Mouse (Mus musculus) thymus, adult 2 months (tissue): ENCODE measurements around the gene Hist1h4f. TPM values are rescaled to one million over a fixed set of nuclear protein-coding genes. Genes with fewer than 3 reads are reported as not detected.
A peak's percentile ranks its signal among the peaks of the same experiment; 100 is the strongest.
"Not testable (repeated sequence)": the region's sequence is repeated elsewhere in the genome, so short reads cannot be mapped to it uniquely, and the experiment has no call there.

ENCODE experiments used
- DNase-seq: peaks from one replicate; pipeline ENCODE4 v3.0.0; 2021
- H3K27ac ChIP-seq: fragments of 200-500 bp; 2 replicates; pipeline ENCODE4 v1.5.1; 2012; ENCODE audit warnings: low read length, control low read depth; ENCODE audit not compliant: control insufficient read depth, insufficient read depth
- H3K27me3 ChIP-seq: fragments of 200-500 bp; 2 replicates; pipeline ENCODE4 v1.6.1; 2012; ENCODE audit warnings: mild to moderate bottlenecking, low read length, moderate library complexity, mixed read lengths; ENCODE audit not compliant: control insufficient read depth, insufficient read depth
- H3K36me3 ChIP-seq: fragments of 200-500 bp; 2 replicates; pipeline ENCODE4 v1.6.1; 2012; ENCODE audit warnings: mild to moderate bottlenecking, low read length, moderate library complexity; ENCODE audit not compliant: control insufficient read depth, insufficient read depth
- H3K4me1 ChIP-seq: fragments of 200-500 bp; replicated peaks from 2 replicates; pipeline ENCODE4 v1.6.1; 2012; ENCODE audit warnings: low read length; ENCODE audit not compliant: control insufficient read depth, insufficient read depth
- H3K4me3 ChIP-seq: fragments of 200-500 bp; 2 replicates; pipeline ENCODE4 v1.5.1; 2012; ENCODE audit warnings: mild to moderate bottlenecking, low read length, control low read depth, moderate library complexity; ENCODE audit not compliant: control insufficient read depth, insufficient read depth
- CTCF ChIP-seq: fragments of 200-500 bp; IDR thresholded peaks from 2 replicates; pipeline ENCODE4 v1.5.1; 2012; ENCODE audit warnings: mild to moderate bottlenecking, control low read depth, low read length, moderate library complexity, borderline replicate concordance; ENCODE audit not compliant: control insufficient read depth, poor library complexity, insufficient read depth; ENCODE audit errors: extremely low read depth
- POLR2A ChIP-seq: fragments of 200-500 bp; IDR thresholded peaks from 2 replicates; pipeline ENCODE4 v1.6.1; 2012; ENCODE audit warnings: mild to moderate bottlenecking, low read length, control low read depth, moderate library complexity; ENCODE audit not compliant: control insufficient read depth, poor library complexity, insufficient read depth; ENCODE audit errors: extremely low read depth
- WGBS: fragments of 180-500 bp; shearing (Covaris S2); methylation state at CpG from one replicate; pipeline ENCODE4 v1.1.7; 2018; 5-methylcytosine and 5-hydroxymethylcytosine counted together
- polyA plus RNA-seq: library from polyadenylated mRNA; depleted of rRNA; stranded (reverse); fragments of >200 nt; gene quantifications from 2 replicates; pipeline ENCODE4 v1.2.3, GENCODE M21; 2012

Gene Hist1h4f
- polyA plus RNA-seq, 1 experiment: 208 TPM

GRCm38 (mm10) chr13:23582219-23583056 lies 31.0 kb upstream of the Hist1h4f start:
- Histone ChIP-seq H3K4me3 (no peak overlapping the region), H3K36me3 (no peaks in the 10 kb centered on the region), H3K27me3 (no peaks in the 10 kb centered on the region), H3K27ac (peak overlapping the region; percentile 69), H3K4me1 (peaks cover 11% of the 10 kb centered on the region)
- no peak for DNase-seq
- TF ChIP-seq POLR2A (no peak), CTCF (no peak)
- 31% methylated on average over 6 of the region's 6 CpGs for WGBS

- Histone ChIP-seq H3K4me3 (peak within 1 kb of the TSS; percentile 49), H3K27ac (peak within 1 kb of the TSS; percentile 73), H3K27me3 (no peaks in the 10 kb centered on the region), H3K36me3 (no peaks in the 10 kb centered on the region), H3K4me1 (peaks cover 10% of the 10 kb centered on the region)
- peak; percentile 95 for DNase-seq
- TF ChIP-seq CTCF: no peak
- peak; percentile 98 for TF ChIP-seq POLR2A
- WGBS: under 1% methylated on average over 43 of the region's 43 CpGs
Measured at GRCm38 (mm10) chr13:23581408-23582218, 30.2 kb upstream of the Hist1h4f start, which contains the start of gene Hist1h4d. Gene Hist1h4d (plus strand): TSS chr13:23581598.

DNA sequence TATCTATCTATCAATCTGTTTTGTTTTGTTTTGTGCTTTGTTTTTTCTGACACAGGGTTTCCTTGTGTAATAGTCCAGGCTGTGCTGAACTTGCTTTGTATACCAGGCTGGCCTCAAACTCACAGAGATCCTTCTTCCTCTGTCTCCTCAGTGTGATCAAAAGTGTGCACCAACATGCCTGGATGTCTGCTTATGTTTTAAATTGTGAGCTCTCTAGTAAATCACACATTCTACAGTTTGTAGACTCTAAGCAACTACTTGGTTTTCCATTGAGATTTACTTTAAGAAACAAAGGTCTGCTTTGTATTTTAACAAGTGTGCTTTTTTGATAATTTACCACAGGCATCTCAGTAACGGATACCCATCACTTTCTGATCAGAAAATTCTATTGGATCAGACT lies 26.4 kb upstream of the Hist1h4f start:
- no peaks in the 10 kb centered on the region for H3K27me3 ChIP-seq
- no peak overlapping the region for H3K27ac ChIP-seq
- no peaks in the 10 kb centered on the region for H3K36me3 ChIP-seq
- no peak for DNase-seq
- peaks cover 8% of the 10 kb centered on the region for H3K4me1 ChIP-seq
- H3K4me3 ChIP-seq: no peak overlapping the region
- WGBS: 95% methylated on average over 1 of the region's 1 CpGs
- TF ChIP-seq POLR2A (no peak), CTCF (no peak)

DNA sequence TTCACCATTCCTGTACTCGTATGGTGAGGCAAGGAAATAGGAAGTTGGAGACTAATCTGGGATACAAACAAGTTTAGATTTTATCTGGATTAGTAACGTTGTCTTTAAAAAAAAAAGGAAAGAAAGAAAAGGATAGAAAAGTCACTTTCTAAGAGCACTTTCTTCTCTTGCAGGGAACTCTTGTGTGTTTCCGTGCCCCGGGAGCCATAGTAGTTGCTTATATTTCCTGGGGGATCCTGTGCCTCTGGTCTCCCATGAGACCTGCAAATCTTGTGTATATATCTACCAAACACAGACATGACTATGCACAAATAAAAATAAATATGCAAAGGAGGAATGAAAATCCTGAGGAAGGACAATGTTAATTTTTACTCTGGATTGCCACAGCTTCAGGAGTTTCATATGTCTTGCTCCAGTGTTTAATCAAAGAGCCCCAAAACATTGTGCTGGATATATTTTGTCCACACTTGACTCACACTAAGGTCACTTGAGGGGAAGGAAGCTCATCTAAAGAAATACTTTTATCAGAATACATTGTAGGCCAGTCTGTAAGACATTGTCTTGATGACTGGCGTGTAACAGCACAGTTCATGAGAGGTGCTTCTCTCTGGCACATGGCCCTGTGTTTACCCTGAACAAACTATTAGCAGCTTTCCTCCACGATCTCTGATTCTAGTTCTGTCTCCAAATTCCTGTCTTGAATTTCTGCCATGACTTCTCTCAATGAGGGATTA lies 25.6 kb upstream of the Hist1h4f start:
- TF ChIP-seq CTCF: no peak
- no peak for TF ChIP-seq POLR2A
- no peaks in the 10 kb centered on the region for H3K27me3 ChIP-seq
- DNase-seq: no peak
- peaks cover 6% of the 10 kb centered on the region for H3K4me1 ChIP-seq
- H3K27ac ChIP-seq: no peak overlapping the region; the same call in 1 of the 2 replicates
- 69% methylated on average over 6 of the region's 6 CpGs for WGBS
- no peaks in the 10 kb centered on the region for H3K36me3 ChIP-seq
- H3K4me3 ChIP-seq: no peak overlapping the region

- Histone ChIP-seq H3K27me3 (no peaks in the 10 kb centered on the region), H3K4me1 (peaks cover 3% of the 10 kb centered on the region), H3K27ac (no peak overlapping the region; the same call in 1 of the 2 replicates), H3K4me3 (no peak overlapping the region), H3K36me3 (no peaks in the 10 kb centered on the region)
- no peak for DNase-seq
- no peak for TF ChIP-seq CTCF
- no peak for TF ChIP-seq POLR2A
- WGBS: 53% methylated on average over 7 of the region's 7 CpGs
Measured at GRCm38 (mm10) chr13:23576351-23576881, 25.0 kb upstream of the Hist1h4f start.

DNA sequence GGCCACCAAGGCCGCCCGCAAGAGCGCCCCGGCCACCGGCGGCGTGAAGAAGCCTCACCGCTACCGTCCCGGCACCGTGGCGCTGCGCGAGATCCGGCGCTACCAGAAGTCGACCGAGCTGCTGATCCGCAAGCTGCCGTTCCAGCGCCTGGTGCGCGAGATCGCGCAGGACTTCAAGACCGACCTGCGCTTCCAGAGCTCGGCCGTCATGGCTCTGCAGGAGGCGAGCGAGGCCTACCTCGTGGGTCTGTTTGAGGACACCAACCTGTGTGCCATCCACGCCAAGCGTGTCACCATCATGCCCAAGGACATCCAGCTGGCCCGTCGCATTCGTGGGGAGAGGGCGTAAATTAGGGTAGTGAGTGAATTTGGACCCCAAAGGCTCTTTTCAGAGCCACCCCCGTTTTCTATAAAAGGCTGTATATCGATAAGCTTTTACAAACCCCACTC lies 24.4 kb upstream of the Hist1h4f start:
- H3K36me3 ChIP-seq, DNase-seq, H3K27me3 ChIP-seq, H3K4me1 ChIP-seq: not testable (repeated sequence)
- Histone ChIP-seq H3K27ac (peak overlapping the region; percentile 49), H3K4me3 (peak overlapping the region; percentile 43)
- WGBS: 1% methylated on average over 17 of the region's 40 CpGs
